Mouse (Mus musculus) adrenal gland, postnatal 10 days (tissue): Measurements from ENCODE around the gene Fkbp5. TPM values are rescaled to one million over a fixed set of nuclear protein-coding genes. Genes with fewer than 3 reads are reported as not detected.
"Not testable (repeated sequence)": the region's sequence is repeated elsewhere in the genome, so short reads cannot be mapped to it uniquely, and the experiment has no call there.

Source experiments
- DNase-seq: peaks from one replicate; pipeline ENCODE4 v3.0.0; 2021; ENCODE audit warnings: mixed read lengths
- total RNA-seq, 2 experiments: library from RNA; stranded (reverse); gene quantifications; 2 replicates each; pipeline ENCODE4 v1.2.3; 2021

Fkbp5 gene
- total RNA-seq, 2 experiments from 2014 or later: 55.4 to 95.1 TPM

DNA sequence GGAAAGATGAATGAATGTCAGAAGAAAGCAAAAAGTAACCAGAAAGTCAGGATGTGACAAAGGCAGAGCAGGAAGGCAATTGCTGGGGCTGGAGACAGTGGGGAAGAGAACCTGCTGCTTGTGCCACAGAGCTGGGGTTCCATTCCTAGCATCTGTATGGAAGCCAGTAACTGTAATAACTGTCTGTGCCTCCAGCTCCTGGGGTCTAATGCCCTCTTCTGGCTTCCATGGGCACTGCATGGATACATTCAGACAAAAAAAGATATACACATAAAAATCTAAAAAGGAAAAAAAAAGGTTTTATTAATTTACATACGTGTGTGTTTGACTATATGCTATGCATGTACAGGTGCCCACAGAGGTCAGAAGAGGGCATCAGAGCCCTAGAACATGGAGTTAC, 98.4 kb downstream of the Fkbp5 start:
- DNase-seq: peak; percentile 41

DNA sequence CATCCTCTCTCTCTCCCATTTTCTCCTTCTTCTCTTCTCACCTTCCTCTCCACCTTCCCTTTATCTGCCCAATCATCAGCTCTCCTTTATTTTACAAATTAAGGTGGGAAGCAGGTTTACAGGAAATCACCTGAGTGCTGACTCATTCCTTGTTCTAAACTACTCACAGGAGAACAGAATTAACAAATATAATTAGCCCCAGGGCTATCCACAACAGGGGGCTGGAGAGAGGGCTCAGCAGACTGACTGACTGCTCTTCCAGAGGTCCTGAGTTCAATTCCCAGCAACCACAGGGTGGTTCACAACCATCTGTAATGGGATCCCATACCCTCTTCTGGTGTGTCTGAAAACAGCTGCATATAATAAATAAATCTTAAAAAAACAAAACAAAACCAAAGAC, 98.8 kb downstream of the Fkbp5 start:
- DNase-seq: not testable (repeated sequence)

DNA sequence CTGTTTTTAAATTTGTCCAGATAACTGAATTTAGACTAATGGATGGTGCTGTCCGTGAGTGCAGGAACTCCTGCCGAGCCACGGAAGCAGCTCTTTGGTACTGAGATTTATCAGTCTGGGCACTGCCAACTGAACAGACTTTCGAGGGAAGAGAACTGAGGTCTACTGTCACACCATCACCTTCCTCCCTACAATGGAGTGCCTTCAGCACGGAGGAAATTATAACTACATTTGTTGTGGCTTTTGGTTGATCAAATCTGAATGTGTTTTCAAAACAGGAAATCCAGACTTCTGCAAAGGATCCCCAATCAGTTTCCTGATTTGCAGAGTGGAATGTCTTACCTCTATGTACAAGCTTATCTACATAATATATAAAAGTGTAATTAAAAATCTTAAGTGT, 99.6 kb downstream of the Fkbp5 start:
- DNase-seq: no peak

DNA sequence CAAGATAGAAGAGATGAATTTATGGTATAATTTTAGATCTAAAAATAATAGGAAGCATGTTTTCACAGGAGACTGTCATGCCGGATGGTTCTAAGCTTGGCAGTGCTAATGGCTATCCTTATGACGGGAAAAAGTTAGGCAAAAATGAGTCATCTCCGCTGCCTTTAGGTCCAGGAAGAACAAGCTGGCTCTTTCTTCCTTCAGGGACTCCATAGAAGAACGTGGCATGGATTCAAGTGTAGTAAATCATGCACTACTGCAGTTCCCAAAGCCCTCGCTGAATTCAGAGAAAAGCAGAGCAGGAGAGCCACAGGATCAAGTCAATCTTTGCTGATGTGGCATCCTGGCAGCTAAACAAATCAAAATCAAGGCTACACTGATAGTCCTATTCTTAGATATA, 102.1 kb downstream of the Fkbp5 start:
- DNase-seq: peak; percentile 53

- no peak for DNase-seq
Observed at GRCm38 (mm10) chr17:28411381-28411960, 105.9 kb downstream of the Fkbp5 start.

GRCm38 (mm10) chr17:28410731-28411130, 106.6 kb downstream of the Fkbp5 start:
- no peak for DNase-seq

GRCm38 (mm10) chr17:28408251-28408918, 108.9 kb downstream of the Fkbp5 start:
- DNase-seq: no peak

GRCm38 (mm10) chr17:28407418-28408250, 109.7 kb downstream of the Fkbp5 start:
- DNase-seq: peak; percentile 87

DNA sequence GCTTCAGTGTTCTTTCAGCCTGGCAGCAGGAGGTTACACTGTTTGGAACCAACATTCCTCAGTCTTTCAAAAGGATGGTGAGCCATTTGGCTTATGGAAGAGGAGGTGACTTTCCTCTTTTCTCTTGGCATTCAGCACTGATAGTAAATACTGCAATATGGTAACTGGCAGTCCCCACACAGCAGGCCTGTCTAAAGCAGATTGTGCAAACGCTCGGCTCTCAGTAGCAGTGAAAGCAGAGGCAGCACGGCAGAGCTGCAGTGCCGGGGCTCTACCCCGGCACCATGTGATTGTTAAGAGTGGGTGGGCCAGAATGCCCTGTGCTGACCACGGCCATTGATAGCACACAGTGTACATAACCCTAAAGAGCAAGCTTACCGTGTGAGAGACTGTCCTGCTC, 110.9 kb downstream of the Fkbp5 start:
- no peak for DNase-seq

GRCm38 (mm10) chr17:28404745-28405144, 112.6 kb downstream of the Fkbp5 start:
- DNase-seq: not testable (repeated sequence)

- DNase-seq: no peak
Observed at GRCm38 (mm10) chr17:28404301-28404700, 113.0 kb downstream of the Fkbp5 start.

DNA sequence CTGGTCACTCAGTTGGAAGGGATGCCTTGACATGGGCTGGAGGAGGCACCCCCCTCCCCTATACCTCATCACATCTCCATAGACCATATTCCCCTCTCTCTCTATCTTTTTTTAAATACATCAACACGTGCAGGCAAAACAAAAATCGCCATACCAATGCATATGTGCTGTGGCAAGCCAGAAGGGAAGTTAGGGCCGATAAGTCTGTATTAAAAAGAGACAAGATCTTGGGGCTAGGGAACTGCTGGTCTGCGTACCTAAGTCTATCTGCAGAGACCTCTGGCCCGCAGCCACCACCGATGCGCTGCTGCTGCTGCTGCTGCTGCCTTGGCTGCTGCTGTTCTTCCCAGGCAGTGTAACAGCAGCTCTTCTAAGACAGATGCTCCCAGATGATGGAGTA, 122.3 kb downstream of the Fkbp5 start:
- DNase-seq: no peak

- DNase-seq: no peak
Observed at GRCm38 (mm10) chr17:28394051-28394765, 123.1 kb downstream of the Fkbp5 start.

DNA sequence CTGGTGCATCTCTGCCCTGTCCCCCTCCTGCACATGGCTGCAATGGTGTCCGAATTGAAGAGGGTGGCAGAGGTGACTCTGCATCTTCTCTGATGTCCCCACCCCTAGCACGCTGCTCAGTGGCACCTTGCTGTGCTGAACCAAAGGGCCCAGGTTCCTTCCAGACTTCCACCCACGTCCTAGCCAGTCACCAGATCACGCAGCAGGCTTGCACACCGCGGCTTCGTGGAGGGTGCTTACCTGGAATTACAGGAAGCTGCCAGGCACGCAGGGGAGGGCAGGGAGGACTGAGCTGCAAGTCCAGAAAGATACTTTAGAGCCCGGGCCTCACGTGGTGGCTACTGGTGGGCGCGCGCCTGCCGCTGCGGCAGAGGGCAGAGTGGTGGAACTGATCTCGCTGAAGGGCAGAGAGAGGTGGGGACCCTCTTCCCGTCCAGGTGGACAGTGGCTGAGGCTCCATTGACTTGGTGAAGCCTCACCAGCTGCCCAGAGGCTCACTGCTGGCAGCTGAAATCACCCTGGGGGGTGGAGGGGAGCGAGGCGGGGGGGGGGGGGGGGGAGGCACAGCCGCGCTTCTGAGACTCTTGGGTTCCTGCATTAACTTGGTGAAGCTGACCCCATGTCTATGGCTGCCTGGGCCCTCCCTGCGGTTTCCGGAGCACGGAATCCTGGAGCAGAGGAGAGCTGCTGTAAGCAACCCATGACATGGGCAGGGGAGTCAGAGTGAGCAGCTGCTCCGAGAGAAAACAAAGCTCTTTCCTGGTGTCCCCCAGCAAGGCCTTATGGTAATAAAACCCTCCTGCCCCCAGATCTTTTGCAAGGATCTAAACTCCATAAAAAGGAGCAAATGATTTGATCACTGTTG, 125.5 kb downstream of the Fkbp5 start:
- DNase-seq: no peak

DNA sequence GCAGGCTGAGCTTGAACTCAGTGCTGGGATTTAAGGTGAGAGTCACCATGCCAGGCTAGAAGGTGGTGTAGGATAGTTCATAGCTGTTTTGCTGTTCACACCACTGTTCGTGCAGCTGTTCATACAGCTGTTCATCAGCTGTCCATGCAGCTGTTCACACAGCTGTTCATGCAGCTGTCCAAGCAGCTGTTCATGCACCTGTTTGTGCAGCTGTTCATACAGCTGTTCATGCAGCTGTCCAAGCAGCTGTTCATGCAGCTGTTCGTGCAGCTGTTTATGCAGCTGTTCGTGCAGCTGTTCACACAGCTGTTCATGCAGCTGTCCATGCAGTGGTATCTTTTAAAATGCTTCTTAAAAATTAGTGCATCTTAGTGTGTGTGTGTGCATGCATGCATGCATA, 128.8 kb downstream of the Fkbp5 start:
- DNase-seq: no peak

GRCm38 (mm10) chr17:28386150-28386905, 131.0 kb downstream of the Fkbp5 start:
- peak; percentile 91 for DNase-seq

DNA sequence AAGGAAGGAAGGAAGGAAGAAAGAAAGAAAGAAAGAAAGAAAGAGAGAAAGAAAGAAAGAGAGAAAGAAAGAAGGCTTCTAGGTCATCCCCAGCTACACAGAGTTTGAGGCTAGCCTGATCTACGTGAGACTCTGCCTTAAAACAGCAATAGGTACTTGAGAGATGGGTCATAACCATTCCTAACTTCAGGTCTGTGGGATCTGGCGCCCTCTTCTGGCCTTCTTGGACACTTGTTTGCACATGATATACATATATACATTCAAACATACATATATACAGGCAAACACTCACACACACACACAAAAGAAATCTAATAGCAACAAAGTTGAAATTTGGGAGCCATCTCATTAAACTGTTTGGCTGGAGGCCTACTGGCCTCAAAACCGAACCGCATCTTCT, 133.0 kb downstream of the Fkbp5 start:
- DNase-seq: peak; percentile 52

GRCm38 (mm10) chr17:28380255-28380654, 137.1 kb downstream of the Fkbp5 start:
- no peak for DNase-seq

- DNase-seq: no peak
Observed at GRCm38 (mm10) chr17:28375592-28376061, 141.7 kb downstream of the Fkbp5 start.

GRCm38 (mm10) chr17:28374494-28374893, 142.8 kb downstream of the Fkbp5 start:
- DNase-seq: no peak

DNA sequence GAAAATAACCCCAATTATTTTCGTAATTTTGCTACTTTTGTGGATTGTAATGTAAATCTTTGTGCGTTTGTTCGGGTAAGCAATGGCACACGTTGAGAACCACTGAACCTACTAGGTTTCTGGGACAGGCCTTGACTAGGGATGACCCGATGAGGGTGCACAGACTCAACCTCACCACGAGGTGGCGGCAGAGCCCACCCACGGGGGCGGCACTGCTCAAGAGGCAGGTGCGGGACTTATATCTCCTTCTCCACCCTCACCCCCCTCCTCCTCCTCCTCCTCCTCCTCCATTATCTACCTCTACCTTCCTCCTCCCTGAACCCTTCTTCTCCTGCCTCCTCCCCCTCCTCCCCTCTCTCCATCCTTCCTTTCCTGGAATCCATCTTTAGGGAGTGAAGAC, 143.5 kb downstream of the Fkbp5 start:
- peak; percentile 78 for DNase-seq
